Mouse (Mus musculus) liver, embryonic 14.5 days (tissue): ENCODE measurements around the gene Rhbdf2. TPM values are rescaled to one million over a fixed set of nuclear protein-coding genes. Genes with fewer than 3 reads are reported as not detected.
A peak's percentile ranks its signal among the peaks of the same experiment; 100 is the strongest.

Source experiments
- ATAC-seq: fragments of 200-750 bp; cut with Nextera tagmentation; 2 replicates; pipeline ENCODE4 v1.8.0; 2017; ENCODE audit warnings: moderate number of reproducible peaks, mild to moderate bottlenecking, moderate library complexity; ENCODE audit not compliant: insufficient read depth
- DNase-seq, 3 experiments: peaks; one replicate each; pipeline ENCODE4 v3.0.0-alpha.2; 2012 to 2013; ENCODE audit warnings: low read depth in 3 of 3, low spot score in 3 of 3
- H3K27ac ChIP-seq: fragments of 300-500 bp; sonication (generic); 2 replicates; pipeline ENCODE4 v1.5.1; 2014; ENCODE audit warnings: moderate library complexity, mild to moderate bottlenecking, control low read depth, inconsistent platforms
- H3K27me3 ChIP-seq: fragments of 300-500 bp; sonication (generic); 2 replicates; pipeline ENCODE4 v1.6.1; 2014; ENCODE audit warnings: mild to moderate bottlenecking, low read length, moderate library complexity; ENCODE audit not compliant: control insufficient read depth, insufficient read depth
- H3K36me3 ChIP-seq: fragments of 300-500 bp; sonication (generic); replicated peaks from 2 replicates; pipeline ENCODE4 v1.6.1; 2014; ENCODE audit warnings: low read depth; ENCODE audit not compliant: control insufficient read depth, insufficient read depth
- H3K4me1 ChIP-seq, 2 experiments: fragments of 200-500 bp in 1 of 2; fragments of 300-500 bp in 1 of 2; sonication (generic) in 1 of 2; replicated peaks; 2 replicates each; pipeline ENCODE4 v1.6.1; 2012 to 2014; ENCODE audit warnings: antibody characterized with exemption in 1 of 2, inconsistent platforms in 1 of 2, low read length in 1 of 2; ENCODE audit not compliant: control insufficient read depth in 2 of 2, insufficient read depth in 2 of 2
- H3K4me2 ChIP-seq: fragments of 300-500 bp; sonication (generic); 2 replicates; pipeline ENCODE4 v1.6.1; 2014; ENCODE audit warnings: low read depth, mild to moderate bottlenecking, control low read depth, moderate library complexity
- H3K4me3 ChIP-seq, 2 experiments: fragments of 200-500 bp in 1 of 2; fragments of 300-500 bp in 1 of 2; sonication (generic) in 1 of 2; 2 replicates each; pipeline ENCODE4 v1.5.1; 2012 to 2014; ENCODE audit warnings: low read depth in 2 of 2, low read length in 2 of 2, mild to moderate bottlenecking in 2 of 2, control low read depth in 1 of 2, inconsistent platforms in 1 of 2, moderate library complexity in 1 of 2; ENCODE audit not compliant: insufficient read depth in 1 of 2
- H3K9ac ChIP-seq: fragments of 300-500 bp; sonication (generic); replicated peaks from 2 replicates; pipeline ENCODE4 v1.6.1; 2014; ENCODE audit warnings: mild to moderate bottlenecking, control low read depth, moderate library complexity
- H3K9me3 ChIP-seq: fragments of 300-500 bp; sonication (generic); 2 replicates; pipeline ENCODE4 v1.6.1; 2016; ENCODE audit warnings: low read length, mixed read lengths; ENCODE audit not compliant: control insufficient read depth
- CTCF ChIP-seq: IDR thresholded peaks from 2 replicates; pipeline ENCODE4 v1.5.1; 2016; ENCODE audit warnings: antibody characterized with exemption, low read depth, control low read depth
- EP300 ChIP-seq: IDR thresholded peaks from 2 replicates; pipeline ENCODE4 v1.6.1; 2016; ENCODE audit warnings: antibody characterized with exemption, low read depth
- WGBS: fragments of 180-500 bp; shearing (Covaris S2); extraction: QIAGEN DNeasy Blood & Tissue Kit; methylation state at CpG from one replicate; pipeline ENCODE4 v1.1.7; 2014; ENCODE audit not compliant: insufficient replicate concordance; 5-methylcytosine and 5-hydroxymethylcytosine counted together
- polyA plus RNA-seq, 2 experiments: library from polyadenylated mRNA; depleted of rRNA in 1 of 2; stranded (reverse) in 1 of 2; unstranded in 1 of 2; fragments of >200 nt; fragmentation: Nextera tagmentation in 1 of 2; extraction: Ambion mirVana in 1 of 2; gene quantifications; 2 replicates each; pipeline versions ENCODE4 v1.2.1 to v1.2.3; 2012 to 2014

The Rhbdf2 gene
- polyA plus RNA-seq, 2 experiments, result 3.8 to 8.3 TPM

DNA sequence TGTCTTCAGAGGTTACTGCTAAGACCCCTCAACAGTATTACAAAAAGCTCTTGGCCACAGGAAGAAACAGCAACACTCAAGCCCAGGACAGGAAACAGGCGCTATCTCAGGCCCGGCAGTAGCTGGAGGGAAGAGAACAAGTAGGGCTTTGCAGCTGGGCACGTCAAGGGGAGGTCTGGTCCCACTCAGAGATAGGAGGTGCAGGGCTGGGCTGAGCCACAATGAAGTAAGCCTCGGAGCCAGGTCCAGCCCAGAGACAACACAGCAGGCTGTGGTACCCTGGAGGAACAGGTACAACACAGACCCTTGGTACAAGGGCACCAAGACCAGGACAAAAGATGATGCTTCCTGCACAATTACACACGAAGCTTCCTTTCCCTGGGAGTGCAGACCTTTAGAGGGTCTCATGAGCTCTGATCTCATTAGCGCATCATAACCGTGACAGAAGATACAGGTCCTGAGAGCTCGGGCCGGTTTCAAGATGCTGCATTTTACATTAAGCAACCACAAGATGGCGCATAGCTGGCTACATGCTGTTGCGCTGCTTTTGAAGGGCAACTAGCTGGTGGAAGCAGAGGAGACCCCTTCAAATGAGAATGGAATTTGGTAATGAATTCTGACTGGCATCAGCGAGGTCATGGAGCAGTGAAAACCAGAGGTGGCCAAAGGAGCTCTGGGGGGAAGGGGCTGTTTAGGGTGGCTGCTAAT is 72.5 kb downstream of the Rhbdf2 start:
- no peak overlapping the region for H3K4me3 ChIP-seq
- H3K27me3 ChIP-seq, result no peaks in the 10 kb centered on the region
- H3K27ac ChIP-seq, result no peak overlapping the region
- TF ChIP-seq CTCF (peak; percentile 90), EP300 (no peak)
- H3K36me3 ChIP-seq, result no peaks in the 10 kb centered on the region
- H3K4me2 ChIP-seq, result no peak overlapping the region
- WGBS, result 19% methylated on average over 12 of the region's 12 CpGs
- DNase-seq (peak in 1 of 3 experiments; percentile 43), ATAC-seq (no peak)
- no peaks in the 10 kb centered on the region for H3K9me3 ChIP-seq
- no peak overlapping the region for H3K9ac ChIP-seq
- H3K4me1 ChIP-seq, result peaks cover 26 to 60% of the 10 kb centered on the region in 2 experiments

DNA sequence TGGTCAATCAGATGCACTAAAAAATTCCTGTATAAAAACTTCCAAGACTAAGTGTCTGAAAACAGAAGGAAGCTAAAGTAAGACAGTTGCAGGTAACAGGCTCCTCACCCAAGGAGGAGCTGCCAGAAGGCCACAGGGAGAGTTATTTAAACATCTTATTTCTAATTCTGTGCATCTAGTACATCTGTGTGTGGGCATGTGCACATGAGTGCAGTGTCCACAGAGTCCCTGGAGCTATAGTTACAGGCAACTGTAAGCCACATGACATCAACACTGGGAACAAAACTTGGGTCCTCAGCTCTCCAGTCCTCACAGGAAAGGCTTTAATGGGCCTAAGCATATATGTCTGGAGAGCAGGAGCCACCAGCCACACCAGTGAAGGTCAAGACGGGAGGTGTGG is 74.6 kb downstream of the Rhbdf2 start:
- Histone ChIP-seq H3K4me1 (peaks cover 36 to 68% of the 10 kb centered on the region in 2 experiments), H3K27ac (no peak overlapping the region), H3K9me3 (no peaks in the 10 kb centered on the region), H3K4me3 (no peak overlapping the region), H3K9ac (no peak overlapping the region), H3K27me3 (no peaks in the 10 kb centered on the region), H3K4me2 (no peak overlapping the region), H3K36me3 (peaks cover 7% of the 10 kb centered on the region)
- DNase-seq, result no peak
- no peak for ATAC-seq
- TF ChIP-seq CTCF (no peak), EP300 (no peak)
- WGBS, result 71% methylated on average over 1 of the region's 1 CpGs

- peaks cover 36 to 57% of the 10 kb centered on the region in 2 experiments for H3K4me1 ChIP-seq
- 39% methylated on average over 7 of the region's 7 CpGs for WGBS
- no peak for TF ChIP-seq EP300
- no peak for TF ChIP-seq CTCF
- H3K4me2 ChIP-seq, result peak overlapping the region; percentile 71
- peaks cover 22% of the 10 kb centered on the region for H3K36me3 ChIP-seq
- H3K27me3 ChIP-seq, result no peaks in the 10 kb centered on the region
- H3K9me3 ChIP-seq, result no peaks in the 10 kb centered on the region
- H3K27ac ChIP-seq, result no peak overlapping the region; the same call in none of the 2 replicates
- ATAC-seq (no peak), DNase-seq (no peak)
- H3K9ac ChIP-seq, result peak overlapping the region; percentile 19
- H3K4me3 ChIP-seq, result no peak overlapping the region
Observed at GRCm38 (mm10) chr11:116550748-116551147, 76.1 kb downstream of the Rhbdf2 start.

GRCm38 (mm10) chr11:116549273-116550038 is 77.4 kb downstream of the Rhbdf2 start:
- peaks cover 35% of the 10 kb centered on the region for H3K36me3 ChIP-seq
- no peaks in the 10 kb centered on the region for H3K27me3 ChIP-seq
- peaks cover 32 to 48% of the 10 kb centered on the region in 2 experiments for H3K4me1 ChIP-seq
- TF ChIP-seq EP300 (peak; percentile 96), CTCF (no peak)
- ATAC-seq (peak; percentile 91), DNase-seq (peak; percentile 69 to 72 (median 69))
- H3K9me3 ChIP-seq, result no peaks in the 10 kb centered on the region
- H3K4me2 ChIP-seq, result peak overlapping the region; percentile 71
- H3K27ac ChIP-seq, result peak overlapping the region; percentile 83
- peak overlapping the region; percentile 2 to 18 for H3K4me3 ChIP-seq
- peak overlapping the region; percentile 66 for H3K9ac ChIP-seq
- WGBS, result 29% methylated on average over 11 of the region's 11 CpGs

GRCm38 (mm10) chr11:116548780-116549179 is 78.0 kb downstream of the Rhbdf2 start:
- Histone ChIP-seq H3K9ac (peak overlapping the region; percentile 66), H3K4me2 (peak overlapping the region; percentile 71), H3K4me1 (peaks cover 32 to 42% of the 10 kb centered on the region in 2 experiments), H3K27ac (peak overlapping the region; percentile 83), H3K4me3 (peak overlapping the region in 1 of 2 experiments; percentile 18; a peak in 1 of 4 replicates), H3K27me3 (no peaks in the 10 kb centered on the region), H3K36me3 (peaks cover 41% of the 10 kb centered on the region), H3K9me3 (no peaks in the 10 kb centered on the region)
- no peak for ATAC-seq
- 82% methylated on average over 9 of the region's 9 CpGs for WGBS
- no peak for DNase-seq
- TF ChIP-seq CTCF (no peak), EP300 (no peak)

Other genes with a start within 250 kb of the Rhbdf2 start
- gene Rnf157, start 214.0 kb downstream of the Rhbdf2 start, polyA plus RNA-seq (2012; rRNA removed), result 0.57 and 0.75 TPM in 2 replicates
- gene Rnf157, start 214.0 kb downstream of the Rhbdf2 start, polyA plus RNA-seq (2014; fragmentation: Nextera tagmentation; extraction: Ambion mirVana), result 0.66 and 1.2 TPM in 2 replicates
- 58.9 and 70.9 TPM in 2 replicates for gene Ubald2, start 192.9 kb downstream of the Rhbdf2 start, polyA plus RNA-seq (2012; rRNA removed)
- gene Ubald2, start 192.9 kb downstream of the Rhbdf2 start, polyA plus RNA-seq (2014; fragmentation: Nextera tagmentation; extraction: Ambion mirVana), result 50.3 and 55.4 TPM in 2 replicates
- gene Qrich2, start 160.8 kb downstream of the Rhbdf2 start, polyA plus RNA-seq (2012; rRNA removed), result 0.01 and 0.02 TPM in 2 replicates
- gene Qrich2, start 160.8 kb downstream of the Rhbdf2 start, polyA plus RNA-seq (2014; fragmentation: Nextera tagmentation; extraction: Ambion mirVana), result 0.08 TPM in 1 of 2 replicates, not detected in the other
- gene Prpsap1, start 132.8 kb downstream of the Rhbdf2 start, polyA plus RNA-seq (2012; rRNA removed), result 19.2 and 22.2 TPM in 2 replicates
- gene Prpsap1, start 132.8 kb downstream of the Rhbdf2 start, polyA plus RNA-seq (2014; fragmentation: Nextera tagmentation; extraction: Ambion mirVana), result 38.4 and 40.4 TPM in 2 replicates
- gene Sphk1, start 96.1 kb downstream of the Rhbdf2 start, polyA plus RNA-seq (2012; rRNA removed), result 23.0 and 24.1 TPM in 2 replicates
- gene Sphk1, start 96.1 kb downstream of the Rhbdf2 start, polyA plus RNA-seq (2014; fragmentation: Nextera tagmentation; extraction: Ambion mirVana), result 26.8 and 32.2 TPM in 2 replicates
- gene Ube2o, start 45.6 kb downstream of the Rhbdf2 start, polyA plus RNA-seq (2012; rRNA removed), result 33.8 and 34.0 TPM in 2 replicates
- gene Ube2o, start 45.6 kb downstream of the Rhbdf2 start, polyA plus RNA-seq (2014; fragmentation: Nextera tagmentation; extraction: Ambion mirVana), result 25.9 and 32.3 TPM in 2 replicates
- gene Aanat, start 40.6 kb downstream of the Rhbdf2 start, polyA plus RNA-seq (2012; rRNA removed), result not detected in 2 replicates
- gene Aanat, start 40.6 kb downstream of the Rhbdf2 start, polyA plus RNA-seq (2014; fragmentation: Nextera tagmentation; extraction: Ambion mirVana), result not detected in 2 replicates
- 0.11 and 0.14 TPM in 2 replicates for gene Prcd, start 26.5 kb upstream of the Rhbdf2 start, polyA plus RNA-seq (2012; rRNA removed)
- gene Prcd, start 26.5 kb upstream of the Rhbdf2 start, polyA plus RNA-seq (2014; fragmentation: Nextera tagmentation; extraction: Ambion mirVana), result 0.19 and 0.20 TPM in 2 replicates
- 0.41 and 0.64 TPM in 2 replicates for gene Cygb, start 27.3 kb upstream of the Rhbdf2 start, polyA plus RNA-seq (2012; rRNA removed)
- 0.44 and 0.81 TPM in 2 replicates for gene Cygb, start 27.3 kb upstream of the Rhbdf2 start, polyA plus RNA-seq (2014; fragmentation: Nextera tagmentation; extraction: Ambion mirVana)
- gene St6galnac1, start 148.5 kb upstream of the Rhbdf2 start, polyA plus RNA-seq (2012; rRNA removed), result not detected in 2 replicates
- gene St6galnac1, start 148.5 kb upstream of the Rhbdf2 start, polyA plus RNA-seq (2014; fragmentation: Nextera tagmentation; extraction: Ambion mirVana), result not detected in 2 replicates
- 0.71 and 1.3 TPM in 2 replicates for gene Mxra7, start 201.0 kb upstream of the Rhbdf2 start, polyA plus RNA-seq (2012; rRNA removed)
- 1.1 TPM in 2 replicates for gene Mxra7, start 201.0 kb upstream of the Rhbdf2 start, polyA plus RNA-seq (2014; fragmentation: Nextera tagmentation; extraction: Ambion mirVana)
- gene Mettl23, start 216.3 kb upstream of the Rhbdf2 start, polyA plus RNA-seq (2012; rRNA removed), result 12.9 and 17.5 TPM in 2 replicates
- 37.1 and 41.0 TPM in 2 replicates for gene Mettl23, start 216.3 kb upstream of the Rhbdf2 start, polyA plus RNA-seq (2014; fragmentation: Nextera tagmentation; extraction: Ambion mirVana)
- gene Jmjd6, start 216.4 kb upstream of the Rhbdf2 start, polyA plus RNA-seq (2012; rRNA removed), result 10.7 and 14.8 TPM in 2 replicates
- 22.4 and 24.7 TPM in 2 replicates for gene Jmjd6, start 216.4 kb upstream of the Rhbdf2 start, polyA plus RNA-seq (2014; fragmentation: Nextera tagmentation; extraction: Ambion mirVana)
- 5.3 and 5.6 TPM in 2 replicates for gene Mfsd11, start 225.4 kb upstream of the Rhbdf2 start, polyA plus RNA-seq (2012; rRNA removed)
- gene Mfsd11, start 225.4 kb upstream of the Rhbdf2 start, polyA plus RNA-seq (2014; fragmentation: Nextera tagmentation; extraction: Ambion mirVana), result 7.4 and 10.2 TPM in 2 replicates
- gene Srsf2, start 226.1 kb upstream of the Rhbdf2 start, polyA plus RNA-seq (2012; rRNA removed), result 231 and 334 TPM in 2 replicates
- gene Srsf2, start 226.1 kb upstream of the Rhbdf2 start, polyA plus RNA-seq (2014; fragmentation: Nextera tagmentation; extraction: Ambion mirVana), result 426 and 459 TPM in 2 replicates